Mouse (Mus musculus) C2C12 (cell line): Measurements from ENCODE around the gene Samm50.

Source experiments
- CEBPB ChIP-seq: IDR thresholded peaks from one replicate; pipeline ENCODE4 v1.6.1; 2011; ENCODE audit warnings: low read depth, mild to moderate bottlenecking, control low read depth, moderate library complexity
- CTCF ChIP-seq: IDR thresholded peaks from one replicate; pipeline ENCODE4 v1.5.1; 2011; ENCODE audit not compliant: control insufficient read depth, insufficient read depth, insufficient read length
- FOSL1 ChIP-seq: IDR thresholded peaks from one replicate; pipeline ENCODE4 v1.8.0; 2011; ENCODE audit warnings: mild to moderate bottlenecking, low read length; ENCODE audit not compliant: poor library complexity, insufficient read depth, severe bottlenecking
- MAX ChIP-seq: IDR thresholded peaks from one replicate; pipeline ENCODE4 v1.6.1; 2011; ENCODE audit warnings: mild to moderate bottlenecking, control low read depth
- MYOD1 ChIP-seq: IDR thresholded peaks from one replicate; pipeline ENCODE4 v1.6.1; 2011; ENCODE audit warnings: low read depth; ENCODE audit not compliant: control insufficient read depth, insufficient read length
- MYOG ChIP-seq: IDR thresholded peaks from one replicate; pipeline ENCODE4 v1.6.1; 2011; ENCODE audit not compliant: control insufficient read depth, insufficient read length; ENCODE audit errors: extremely low read depth
- USF1 ChIP-seq: IDR thresholded peaks from one replicate; pipeline ENCODE4 v1.6.1; 2011; ENCODE audit warnings: low read depth, mild to moderate bottlenecking, control low read depth, moderate library complexity

DNA sequence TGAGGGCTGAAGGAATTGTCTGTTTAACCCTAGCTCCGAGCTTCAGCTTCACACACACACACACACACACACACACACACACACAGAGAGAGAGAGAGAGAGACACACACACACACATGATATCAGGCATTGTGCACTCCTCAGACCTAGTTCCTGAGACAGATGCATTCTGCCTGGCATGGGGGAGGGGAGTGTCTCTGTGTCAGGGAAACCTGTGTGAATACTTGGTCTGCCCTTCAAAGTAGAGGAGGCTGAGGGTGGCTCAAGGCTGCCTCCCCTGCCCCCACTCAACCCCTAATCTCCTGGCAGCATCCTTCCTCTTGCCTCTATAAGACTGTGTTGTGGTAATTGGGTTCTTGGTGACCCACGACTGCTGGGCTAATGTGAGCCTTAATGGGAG is 71.5 kb downstream of the Samm50 start:
- TF ChIP-seq CTCF = no peak
- TF ChIP-seq USF1 = no peak
- TF ChIP-seq MYOD1 = no peak
- TF ChIP-seq MAX = no peak
- no peak for TF ChIP-seq FOSL1
- TF ChIP-seq CEBPB = no peak
- TF ChIP-seq MYOG = no peak
